Mouse (Mus musculus): Measurements from ENCODE around the gene Gm45062.
A peak's percentile ranks its signal among the peaks of the same experiment; 100 is the strongest.

Gm45062 gene

DNA sequence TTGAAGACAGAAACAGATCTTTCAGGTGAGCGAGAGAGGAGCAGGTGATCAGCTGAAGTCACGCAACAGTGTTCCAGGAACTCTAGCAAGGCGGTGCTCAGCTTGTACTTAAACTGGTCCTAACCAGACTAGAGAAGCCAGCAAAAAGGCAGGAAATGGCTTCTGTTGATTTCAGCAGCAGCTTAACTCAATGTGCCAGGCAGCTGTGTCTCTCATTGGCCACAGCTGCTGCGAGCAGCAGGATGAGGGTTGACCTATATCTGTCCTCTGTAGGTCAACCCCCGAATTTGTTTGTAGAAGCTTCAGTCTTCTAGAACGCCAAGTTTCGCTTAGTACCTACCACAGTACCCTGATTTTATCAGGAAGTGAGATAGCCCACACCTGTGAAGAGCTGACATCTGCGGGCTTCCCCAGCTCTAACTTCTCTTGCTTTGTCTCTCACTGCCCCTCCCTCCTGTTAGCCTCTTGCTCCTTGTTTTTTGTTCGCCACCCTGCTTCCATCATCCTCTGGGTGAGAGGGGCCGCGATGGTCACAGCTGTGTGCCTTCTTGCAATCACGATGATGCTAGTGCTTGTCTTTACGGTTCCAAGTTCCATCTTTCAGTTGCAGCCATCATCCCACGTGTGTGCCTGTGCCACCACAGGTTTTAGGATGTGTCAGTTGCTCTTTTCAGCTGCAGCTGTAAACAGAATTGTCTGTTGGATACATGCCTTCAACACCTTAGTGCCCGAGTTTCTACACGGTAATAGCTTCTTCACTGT is 226.3 kb downstream of the Gm45062 start:
- no peak for DNase-seq

DNA sequence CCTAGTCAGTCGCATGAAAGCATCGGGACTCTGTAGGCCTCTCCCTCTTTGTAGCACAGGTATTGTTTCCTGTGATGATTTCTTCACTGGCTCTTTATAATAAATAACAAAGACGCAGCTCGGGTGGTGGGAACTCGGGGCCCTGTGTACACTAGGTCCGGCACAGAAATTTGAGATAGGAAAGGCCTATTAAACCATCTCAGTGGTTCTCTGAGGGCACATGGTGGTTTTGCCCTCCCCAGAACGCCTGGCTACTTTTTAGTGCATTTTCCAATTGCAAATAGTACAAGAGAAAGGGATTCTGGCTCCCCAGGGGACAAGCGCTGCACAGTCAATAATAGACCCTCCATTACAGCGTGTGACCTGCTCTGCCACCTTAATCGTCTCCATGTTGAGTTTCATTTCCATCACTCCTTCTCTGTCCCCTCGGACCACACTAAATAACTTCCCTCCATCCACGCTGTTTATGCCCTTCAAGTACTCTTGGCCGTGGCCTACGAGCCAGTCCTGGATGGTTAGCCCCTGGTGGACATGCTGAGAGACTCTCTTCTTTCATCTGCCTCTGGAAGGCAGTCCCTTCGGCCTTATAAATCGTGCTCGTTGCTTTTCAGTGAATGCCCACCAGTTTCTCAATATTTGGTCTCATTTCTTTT is 227.3 kb downstream of the Gm45062 start:
- no peak for DNase-seq

DNA sequence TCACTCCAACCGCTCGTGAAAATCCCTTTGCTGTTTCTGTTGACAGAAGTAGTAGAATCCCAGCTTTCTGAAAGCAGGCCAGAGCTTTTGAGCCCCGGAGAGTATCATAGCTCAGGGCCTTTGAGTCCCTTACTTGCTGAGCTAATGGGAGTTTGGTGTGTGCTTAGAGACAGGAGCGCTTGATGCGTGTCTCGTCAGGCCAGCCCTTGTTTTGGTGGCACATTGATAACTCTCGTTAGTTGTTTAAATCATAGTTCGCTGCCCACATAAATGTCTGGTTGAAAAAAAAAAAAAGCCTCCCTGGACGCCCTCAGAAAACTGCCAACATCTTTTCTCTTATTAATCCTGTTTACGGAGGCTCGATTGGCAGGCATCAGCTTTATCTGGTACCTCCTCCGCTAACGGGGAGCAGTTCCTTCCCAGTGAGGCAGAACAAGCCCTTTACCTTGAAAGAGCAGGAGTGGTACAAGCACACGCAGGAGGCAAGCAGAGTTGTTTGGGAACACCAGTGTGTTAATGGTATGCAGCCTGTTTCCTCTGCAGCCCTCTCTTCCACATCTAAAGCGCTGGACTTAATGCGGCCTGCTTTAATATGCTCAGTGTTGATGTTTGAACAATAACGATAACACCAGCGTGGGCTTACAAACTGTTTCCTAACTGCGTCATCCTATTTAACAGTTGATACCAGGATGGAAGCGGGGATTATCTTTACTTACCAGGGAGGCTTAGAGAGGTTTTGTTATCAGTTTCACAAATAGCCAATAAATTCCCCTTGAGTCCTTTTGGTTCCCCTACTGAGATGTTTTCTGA is 228.0 kb downstream of the Gm45062 start:
- no peak for DNase-seq

DNA sequence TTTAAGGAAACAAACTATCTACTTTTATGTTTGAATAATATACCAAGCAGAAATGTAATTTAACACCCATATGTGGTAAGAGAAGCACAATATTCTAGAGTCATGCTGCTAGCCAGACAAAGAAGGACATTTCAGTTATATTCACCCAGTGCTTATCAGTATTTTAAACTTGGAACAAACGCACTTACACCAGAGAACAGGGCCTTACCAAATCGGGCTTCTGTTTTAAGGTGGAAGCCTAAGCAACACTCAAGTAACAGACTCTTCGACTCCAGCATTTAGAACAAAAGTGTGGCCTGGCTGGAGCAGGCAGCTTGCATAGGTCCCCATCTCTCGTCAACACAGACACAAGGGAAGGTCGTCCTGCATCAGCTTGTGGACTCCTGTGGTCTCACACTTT is 229.0 kb downstream of the Gm45062 start:
- DNase-seq: no peak

DNA sequence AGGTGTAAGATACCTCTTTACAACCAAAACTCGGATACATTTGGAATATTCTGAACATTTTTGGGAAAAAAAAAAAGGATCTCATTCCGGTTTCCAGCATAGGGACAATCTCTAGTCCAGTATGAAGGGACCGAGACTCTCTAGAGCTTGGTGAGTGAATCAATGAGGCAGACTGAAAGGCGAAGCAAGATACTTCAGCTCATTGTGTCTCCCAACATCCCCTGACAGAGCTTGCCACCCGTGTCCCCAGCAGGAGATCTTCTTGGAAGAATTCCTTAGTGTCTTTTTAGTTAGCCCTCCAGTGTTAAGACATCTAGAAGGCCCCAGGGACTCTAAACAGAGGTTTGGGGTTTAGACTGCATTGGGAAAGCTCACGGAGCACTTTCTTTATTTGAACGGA is 230.0 kb downstream of the Gm45062 start:
- no peak for DNase-seq

DNA sequence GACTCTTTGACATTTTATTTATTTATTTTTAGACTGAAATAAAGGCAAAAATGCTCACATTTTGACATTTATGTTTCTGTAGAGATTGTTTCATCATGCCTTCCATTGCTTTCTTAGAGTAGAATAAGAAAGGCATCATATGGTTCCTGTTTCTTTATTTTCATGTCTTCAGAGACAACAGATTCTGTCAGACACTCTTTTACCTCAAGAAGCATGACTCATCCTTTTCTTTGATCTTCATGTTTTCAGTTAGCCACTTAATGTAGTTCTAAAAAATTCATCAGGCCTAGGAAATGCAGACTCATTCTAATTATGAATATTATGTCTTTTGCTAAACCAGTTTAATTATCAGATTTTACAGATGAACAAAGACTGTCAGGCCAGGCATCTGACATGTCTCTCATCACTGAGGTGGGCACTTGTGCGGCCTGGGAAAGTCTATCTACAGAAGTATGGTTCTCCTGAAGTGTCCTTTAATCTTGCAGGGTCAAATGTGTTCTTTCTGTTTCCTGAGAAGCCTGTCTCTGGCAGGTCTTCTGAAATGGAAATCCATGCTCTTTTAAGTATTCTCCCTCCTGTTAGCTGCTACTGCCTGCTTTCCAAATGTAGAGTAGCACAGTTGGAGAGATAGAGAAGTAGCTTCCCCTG is 230.8 kb downstream of the Gm45062 start:
- no peak for DNase-seq

DNA sequence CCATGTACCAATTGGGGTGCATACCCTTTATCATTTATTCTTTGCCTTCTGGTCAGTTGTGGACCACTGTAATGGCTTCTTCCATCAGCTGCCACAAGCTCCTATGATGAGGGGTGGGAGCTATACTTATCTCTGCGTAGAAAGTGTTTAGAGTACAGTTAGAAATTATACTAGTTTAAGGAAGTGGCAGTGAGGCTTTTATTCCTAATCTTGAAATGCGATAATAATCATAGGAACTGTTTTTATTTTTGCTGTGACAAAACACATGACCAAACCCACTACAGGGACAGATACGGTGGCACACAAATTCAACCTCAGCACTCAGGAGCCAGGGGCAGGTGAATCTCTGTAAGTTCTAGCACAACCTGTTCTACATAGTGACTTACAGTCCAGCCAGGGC is 233.0 kb downstream of the Gm45062 start:
- no peak for DNase-seq

DNA sequence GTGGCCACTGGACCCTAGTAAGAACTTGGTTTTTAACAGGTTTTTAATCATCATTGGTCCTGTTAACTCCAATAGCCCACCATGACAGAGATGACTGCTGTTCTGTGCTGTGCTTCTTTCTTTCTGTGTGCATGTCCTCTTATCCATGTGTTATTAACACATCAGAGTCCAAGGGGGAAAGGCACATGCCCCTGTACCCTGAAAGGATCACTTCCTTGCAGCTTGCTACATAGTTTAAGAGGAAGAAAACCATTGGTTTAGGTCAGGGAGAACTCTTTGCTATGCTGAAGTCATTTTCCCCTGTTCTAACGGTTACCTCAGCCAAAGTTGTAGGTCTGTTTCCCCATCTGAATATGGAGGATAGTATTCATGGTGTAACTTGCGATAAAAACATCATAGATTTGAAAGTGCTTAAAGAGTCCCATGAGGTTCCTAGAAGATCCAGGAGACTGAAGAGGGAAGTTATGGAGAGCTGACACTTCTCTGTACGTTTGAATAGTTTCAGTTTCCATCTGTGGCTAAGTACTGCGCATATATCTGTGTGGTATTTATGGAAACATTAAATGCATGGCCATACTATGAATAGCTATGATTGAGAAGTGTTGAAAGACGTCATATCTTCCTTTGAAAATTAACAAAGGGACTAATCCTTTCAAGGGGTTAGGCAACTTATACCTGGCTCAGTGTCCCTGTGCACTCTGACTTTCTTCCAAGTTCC is 236.0 kb downstream of the Gm45062 start:
- no peak for DNase-seq

DNA sequence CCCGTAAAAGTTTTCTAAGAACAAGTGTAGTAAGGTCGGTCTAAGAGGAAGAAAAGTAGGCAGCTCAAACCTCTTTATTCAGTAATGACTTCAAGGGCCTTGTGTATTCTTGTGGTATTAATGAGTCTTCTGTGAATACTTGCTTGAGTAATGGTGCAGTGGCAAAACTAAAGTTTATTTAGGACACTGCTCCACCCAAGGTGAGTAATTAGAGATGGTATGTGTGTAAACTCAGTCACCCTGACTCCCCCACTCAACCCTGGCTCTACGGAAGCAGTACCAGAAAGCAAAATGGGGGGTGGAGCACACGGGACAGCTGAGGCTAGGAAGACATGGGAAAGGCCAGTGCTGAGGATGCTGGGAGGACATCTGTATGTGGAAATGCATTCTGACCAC is 236.6 kb downstream of the Gm45062 start:
- DNase-seq: no peak

DNA sequence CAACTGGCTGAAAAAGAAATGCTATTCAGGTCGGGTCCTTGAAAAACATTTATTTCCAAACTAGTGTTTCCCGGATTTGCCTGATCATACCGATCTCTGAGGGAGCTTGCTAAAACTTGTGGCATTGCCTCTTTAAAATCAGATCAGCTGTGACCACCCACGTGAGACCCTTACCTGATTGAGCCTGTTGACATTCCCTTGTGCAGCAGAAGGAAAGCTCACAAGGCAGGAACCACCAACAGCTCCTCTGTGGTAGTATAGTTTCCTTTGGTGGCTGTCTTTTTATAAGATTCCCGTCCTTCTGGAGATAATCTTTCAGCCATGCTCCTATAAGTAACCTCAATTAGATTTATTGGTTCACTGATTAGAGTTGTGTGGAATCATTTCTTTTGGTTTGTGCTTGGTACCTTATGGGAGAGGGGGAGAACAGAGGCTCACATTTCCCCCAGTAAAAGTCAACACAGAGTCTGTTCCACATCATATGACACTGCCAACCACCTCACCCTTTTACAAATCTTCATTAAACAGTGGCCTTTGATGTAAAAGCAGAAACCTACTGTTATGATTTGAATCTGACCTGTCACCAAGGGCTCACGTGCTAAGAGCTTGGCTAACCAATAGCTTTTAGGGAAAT is 238.1 kb downstream of the Gm45062 start:
- no peak for DNase-seq

DNA sequence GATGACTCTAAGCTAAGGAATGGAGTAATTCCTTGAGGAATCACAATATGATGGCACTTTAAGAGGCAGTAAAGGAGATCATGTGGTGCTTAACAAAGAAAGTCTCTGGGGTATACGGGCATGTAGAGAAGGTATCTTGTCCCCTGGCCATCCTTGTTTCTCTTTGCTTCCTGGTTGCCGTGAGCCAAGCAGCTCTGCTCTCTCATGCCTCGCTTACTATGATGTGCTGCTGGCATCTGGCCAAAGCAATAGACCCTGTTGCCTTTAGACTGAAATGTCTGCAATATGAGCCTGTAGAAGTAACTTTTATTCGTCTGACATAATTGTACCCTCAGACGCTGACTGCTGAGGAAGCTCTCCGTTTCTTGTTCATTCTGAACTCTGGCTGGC is 238.6 kb downstream of the Gm45062 start:
- DNase-seq: no peak

DNA sequence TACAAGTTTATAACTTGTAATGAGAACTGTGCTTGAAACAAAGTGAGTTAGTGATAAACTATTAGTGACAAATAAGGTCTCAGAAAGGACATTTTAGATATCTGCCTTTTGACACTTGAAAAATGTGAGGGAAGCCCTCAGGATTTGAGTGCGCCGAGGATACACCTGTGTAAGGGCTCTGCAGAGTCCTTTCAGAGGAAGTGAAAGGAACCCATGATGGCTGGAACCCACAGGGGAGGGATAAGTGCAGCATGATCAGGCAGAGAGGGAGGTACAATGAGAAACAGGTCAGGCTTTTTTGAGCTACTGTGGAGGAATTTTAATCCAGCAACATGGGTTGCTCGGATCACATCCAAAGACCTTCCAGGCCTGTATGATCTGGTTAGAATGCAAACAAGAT is 239.7 kb downstream of the Gm45062 start:
- no peak for DNase-seq

DNA sequence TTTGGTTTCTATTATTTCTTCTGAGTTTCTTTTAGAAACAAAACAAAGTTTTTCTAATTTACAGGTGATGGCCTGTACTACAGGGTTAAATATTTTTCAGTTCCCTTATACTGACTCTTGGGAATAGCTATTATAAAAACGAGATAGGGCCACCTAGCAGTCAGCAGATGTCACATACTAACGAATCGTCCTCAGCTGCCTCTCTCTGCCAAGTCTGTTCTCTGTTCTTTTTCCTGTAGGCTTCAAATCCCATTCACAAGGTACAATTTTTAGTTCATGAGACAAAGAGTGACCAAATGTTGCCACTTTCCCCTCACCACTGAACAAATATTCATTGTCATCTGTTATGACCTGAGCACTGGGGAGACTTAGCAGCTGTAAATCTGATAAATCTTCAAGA is 244.7 kb downstream of the Gm45062 start:
- DNase-seq: no peak

DNA sequence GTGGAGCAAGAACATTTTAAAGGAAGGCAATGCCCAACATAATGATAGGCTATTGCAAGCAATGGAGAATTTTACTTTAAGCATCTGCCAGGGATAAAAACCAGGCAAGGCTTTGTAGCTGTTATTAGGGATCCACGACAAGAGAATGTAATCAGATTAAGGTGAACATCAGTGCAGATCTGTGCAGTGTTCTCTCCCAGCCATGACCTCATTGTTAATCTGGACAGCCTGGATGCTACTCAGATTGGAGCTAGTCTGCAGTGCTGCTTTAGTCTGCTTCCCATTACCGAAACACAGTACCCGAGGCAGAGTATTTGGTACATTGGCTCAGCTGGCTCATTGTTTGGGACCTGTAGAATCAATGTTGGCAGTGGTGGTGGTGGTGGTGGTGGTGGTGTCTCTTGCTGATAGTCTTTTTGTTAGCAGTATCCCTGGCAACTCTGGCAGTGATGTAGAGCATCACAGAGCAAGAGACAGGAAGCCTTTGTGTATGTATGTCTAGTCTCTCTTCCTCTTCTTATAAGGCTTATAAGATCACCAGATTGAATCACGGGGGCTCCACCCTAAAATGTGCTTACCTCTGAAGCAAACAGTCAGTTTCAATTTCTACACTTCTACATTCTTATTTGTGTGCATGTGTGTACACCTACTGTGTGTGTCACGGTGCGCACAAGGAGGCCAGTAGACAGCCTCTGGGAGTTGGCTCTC is 245.4 kb downstream of the Gm45062 start:
- no peak for DNase-seq

DNA sequence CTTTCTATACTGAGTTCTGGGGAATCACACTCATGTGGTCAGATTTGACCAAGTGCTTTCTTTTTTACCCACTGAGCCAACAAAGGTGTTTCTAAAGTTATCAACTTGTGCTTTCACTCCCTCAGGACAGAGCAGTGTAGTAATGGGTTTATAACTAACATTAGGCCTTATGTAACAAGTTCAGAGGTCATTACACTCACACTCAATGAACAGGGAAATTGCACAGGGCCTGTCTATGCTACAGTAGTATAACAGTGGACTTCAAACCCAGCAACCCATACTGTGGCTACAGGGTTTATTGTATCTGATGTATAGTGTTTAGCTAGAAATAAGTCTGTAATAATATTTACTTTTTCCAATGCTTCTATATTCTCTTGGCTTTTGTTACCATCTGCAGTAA is 247.4 kb downstream of the Gm45062 start:
- no peak for DNase-seq

DNA sequence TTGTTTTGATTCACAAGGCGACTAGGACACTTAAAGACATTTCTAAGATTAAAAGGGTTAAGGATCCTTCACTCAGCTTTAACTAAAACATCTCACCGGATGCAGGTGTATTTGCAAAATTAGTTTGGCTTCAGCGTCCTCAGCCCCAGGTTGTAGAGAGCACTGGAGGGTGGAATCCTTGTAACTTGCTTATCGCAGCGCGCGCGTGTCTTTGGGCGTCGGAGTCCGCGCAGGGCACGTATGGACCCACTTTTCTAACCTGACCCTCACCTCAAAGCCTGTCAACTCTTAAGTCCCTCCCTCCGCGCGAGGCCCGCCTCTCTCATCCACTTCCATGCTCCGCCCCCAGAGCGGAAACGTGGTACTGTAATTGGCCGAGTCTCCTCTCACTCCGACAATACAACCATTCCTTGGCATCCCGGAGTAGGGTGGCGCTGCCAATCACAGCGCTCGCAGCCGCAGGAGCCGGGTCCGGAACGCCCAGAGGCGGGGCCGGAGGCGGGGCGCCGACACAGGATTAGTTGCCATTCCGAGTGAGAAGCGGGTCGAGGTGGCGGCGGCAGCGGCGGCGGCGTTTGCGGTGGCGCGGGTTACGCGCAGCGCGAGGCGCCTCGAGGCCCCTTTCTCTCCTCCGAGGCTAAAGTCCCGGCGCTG is 249.8 kb downstream of the Gm45062 start:
- DNase-seq: peak; percentile 100

DNA sequence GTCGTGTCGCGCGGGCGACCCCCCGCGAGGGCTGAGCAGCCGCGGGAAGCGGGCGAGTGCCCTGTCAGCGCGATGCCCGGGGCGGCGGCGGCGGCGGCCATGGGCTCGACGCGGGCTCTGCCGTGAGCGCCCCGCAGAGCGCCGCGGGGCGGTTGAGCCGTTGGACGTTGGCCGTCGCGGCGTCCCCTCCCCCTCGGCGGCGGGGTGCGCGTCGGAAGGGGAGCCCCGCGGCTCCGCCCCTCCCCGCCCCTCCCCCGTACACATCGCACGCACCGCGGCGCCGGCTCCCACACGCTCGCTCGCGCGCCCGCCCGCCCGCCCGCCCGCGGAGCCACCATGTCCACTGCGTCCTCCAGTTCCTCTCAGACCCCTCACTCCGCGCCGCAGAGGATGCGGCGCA is 250.3 kb downstream of the Gm45062 start, which contains the start of gene Glcci1:
Gene Glcci1 (plus strand): TSS at position 50 of the 400 bp plus-strand sequence.
- peak; percentile 77 for DNase-seq

DNA sequence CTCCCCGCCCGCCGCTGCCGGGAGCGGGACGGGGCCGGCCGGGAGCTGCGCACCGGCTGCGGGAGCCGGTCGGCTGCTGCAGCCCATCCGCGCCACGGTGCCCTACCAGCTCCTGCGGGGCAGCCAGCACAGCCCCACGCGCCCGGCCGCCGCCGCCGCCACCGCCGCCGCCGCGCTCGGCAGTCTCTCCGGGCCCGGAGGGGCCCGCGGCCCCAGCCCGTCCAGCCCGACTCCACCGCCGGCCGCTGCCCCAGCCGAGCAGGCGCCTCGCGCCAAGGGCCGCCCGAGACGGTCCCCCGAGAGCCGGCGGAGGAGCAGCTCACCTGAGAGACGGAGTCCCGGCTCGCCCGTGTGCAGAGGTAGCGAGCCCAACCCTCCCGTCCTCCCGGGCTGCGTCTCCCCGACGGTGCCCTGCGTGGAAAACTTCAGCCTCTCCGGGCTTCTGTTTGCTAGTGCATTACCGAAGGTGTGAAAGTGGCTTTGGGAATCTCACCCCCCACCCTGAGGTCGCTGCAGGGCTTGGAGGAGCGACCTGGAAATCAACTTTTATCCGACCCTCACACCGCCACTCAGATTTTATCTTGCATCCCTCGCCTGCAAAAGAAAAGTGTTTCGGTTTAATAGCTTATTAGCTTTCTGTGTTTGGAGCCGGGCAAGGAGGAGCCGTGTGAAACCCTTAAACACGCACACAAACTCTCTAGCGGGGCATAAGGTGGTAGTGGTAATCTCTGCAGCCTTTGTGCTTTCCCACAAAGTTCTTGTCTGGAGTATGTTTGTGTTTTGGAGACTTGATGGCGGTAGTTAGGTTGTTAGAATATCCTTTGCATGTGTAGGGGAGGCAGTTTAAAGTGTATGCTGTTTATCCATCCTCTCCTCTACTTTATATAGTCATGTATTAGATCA is 251.0 kb downstream of the Gm45062 start:
- peak; percentile 27 for DNase-seq

DNA sequence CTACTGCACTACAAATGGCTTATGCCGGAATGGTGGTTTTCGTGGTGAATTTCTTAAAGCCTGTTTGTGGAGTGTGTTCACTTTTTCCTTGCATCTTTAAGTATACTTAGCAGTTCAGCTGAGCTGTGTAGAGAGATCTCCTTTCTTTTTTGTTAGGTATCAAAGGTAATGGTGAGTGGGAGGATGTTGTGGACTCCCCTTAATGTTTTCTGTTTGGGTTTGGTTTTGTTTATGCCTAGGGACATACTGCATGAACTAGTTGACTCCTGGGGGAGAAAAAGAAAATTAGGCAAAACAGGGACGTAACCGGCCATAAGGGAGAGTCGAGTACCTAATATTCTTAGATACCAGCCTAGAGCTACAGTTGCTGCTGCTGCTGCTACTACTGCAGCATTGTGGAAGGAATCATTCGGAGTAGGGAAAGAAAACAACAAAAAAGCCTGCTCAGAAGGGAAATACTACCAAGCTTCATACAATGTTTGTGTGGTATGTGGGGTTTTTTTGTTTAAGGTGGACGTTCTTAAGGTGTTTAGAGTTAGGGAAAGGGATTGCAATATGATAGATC is 251.7 kb downstream of the Gm45062 start:
- no peak for DNase-seq

Measured in right cerebral cortex, adult 18-20 months (tissue).